Mouse (Mus musculus) liver, embryonic 14.5 days (tissue): ENCODE measurements at regions not wholly inside any gene's neighbourhood (a gene's known extent, or its start where the extent isn't known, plus 50 kb on each side); places are given as distances from the start of the nearest gene placed in this dataset.

Source experiments
- CTCF ChIP-seq: IDR thresholded peaks from 2 replicates; pipeline ENCODE4 v1.5.1; 2016; ENCODE audit warnings: antibody characterized with exemption, low read depth, control low read depth
- EP300 ChIP-seq: IDR thresholded peaks from 2 replicates; pipeline ENCODE4 v1.6.1; 2016; ENCODE audit warnings: antibody characterized with exemption, low read depth

- TF ChIP-seq CTCF, result no peak
- no peak for TF ChIP-seq EP300
These were observed 329.0 kb downstream of the Cxcl12 start for GRCm38 (mm10) chr6:117497337-117497736.
